Mouse (Mus musculus): ENCODE results near the gene Olfr524. TPM values are rescaled to one million over a fixed set of nuclear protein-coding genes. Genes with fewer than 3 reads are reported as not detected.

The Olfr524 gene
- polyA plus RNA-seq, 1 experiment from 2014 or later = not detected

Other genes starting within 250 kb of the Olfr524 start
- 0.34 and 0.55 TPM in 2 replicates for gene 6430531B16Rik, start 227.2 kb downstream of the Olfr524 start, polyA plus RNA-seq (2014; fragmentation: Nextera tagmentation; extraction: Ambion mirVana)
- gene Adam8, start 213.4 kb downstream of the Olfr524 start, polyA plus RNA-seq (2014; fragmentation: Nextera tagmentation; extraction: Ambion mirVana) = 0.85 and 1.6 TPM in 2 replicates
- gene Zfp511, start 169.6 kb downstream of the Olfr524 start, polyA plus RNA-seq (2014; fragmentation: Nextera tagmentation; extraction: Ambion mirVana) = 46.2 and 47.5 TPM in 2 replicates
- 40.6 and 62.9 TPM in 2 replicates for gene Tubgcp2, start 169.3 kb downstream of the Olfr524 start, polyA plus RNA-seq (2014; fragmentation: Nextera tagmentation; extraction: Ambion mirVana)
- not detected in 2 replicates for gene Msx3, start 156.9 kb downstream of the Olfr524 start, polyA plus RNA-seq (2014; fragmentation: Nextera tagmentation; extraction: Ambion mirVana)
- 0.91 TPM in 2 replicates for gene Caly, start 123.4 kb downstream of the Olfr524 start, polyA plus RNA-seq (2014; fragmentation: Nextera tagmentation; extraction: Ambion mirVana)
- gene Prap1, start 112.6 kb downstream of the Olfr524 start, polyA plus RNA-seq (2014; fragmentation: Nextera tagmentation; extraction: Ambion mirVana) = 0.38 TPM in 1 of 2 replicates, not detected in the other
- gene Fuom, start 103.5 kb downstream of the Olfr524 start, polyA plus RNA-seq (2014; fragmentation: Nextera tagmentation; extraction: Ambion mirVana) = 32.4 and 36.2 TPM in 2 replicates
- gene Paox, start 90.2 kb downstream of the Olfr524 start, polyA plus RNA-seq (2014; fragmentation: Nextera tagmentation; extraction: Ambion mirVana) = 20.7 and 24.8 TPM in 2 replicates
- 186 and 199 TPM in 2 replicates for gene Echs1, start 89.5 kb downstream of the Olfr524 start, polyA plus RNA-seq (2014; fragmentation: Nextera tagmentation; extraction: Ambion mirVana)
- gene Mtg1, start 68.4 kb downstream of the Olfr524 start, polyA plus RNA-seq (2014; fragmentation: Nextera tagmentation; extraction: Ambion mirVana) = 25.9 and 30.8 TPM in 2 replicates
- gene Sprn, start 51.1 kb downstream of the Olfr524 start, polyA plus RNA-seq (2014; fragmentation: Nextera tagmentation; extraction: Ambion mirVana) = 0.13 and 0.14 TPM in 2 replicates
- not detected in 2 replicates for gene Olfr522, start 41.2 kb downstream of the Olfr524 start, polyA plus RNA-seq (2014; fragmentation: Nextera tagmentation; extraction: Ambion mirVana)
- not detected in 2 replicates for gene Olfr523, start 32.7 kb downstream of the Olfr524 start, polyA plus RNA-seq (2014; fragmentation: Nextera tagmentation; extraction: Ambion mirVana)
- gene Cd163l1, start 12.3 kb upstream of the Olfr524 start, polyA plus RNA-seq (2014; fragmentation: Nextera tagmentation; extraction: Ambion mirVana) = not detected in 2 replicates
- not detected in 2 replicates for gene 5830411N06Rik, start 41.3 kb upstream of the Olfr524 start, polyA plus RNA-seq (2014; fragmentation: Nextera tagmentation; extraction: Ambion mirVana)
- gene Olfr525, start 114.9 kb upstream of the Olfr524 start, polyA plus RNA-seq (2014; fragmentation: Nextera tagmentation; extraction: Ambion mirVana) = not detected in 2 replicates
- not detected in 2 replicates for gene Olfr527, start 128.1 kb upstream of the Olfr524 start, polyA plus RNA-seq (2014; fragmentation: Nextera tagmentation; extraction: Ambion mirVana)
- not detected in 2 replicates for gene Olfr60, start 155.7 kb upstream of the Olfr524 start, polyA plus RNA-seq (2014; fragmentation: Nextera tagmentation; extraction: Ambion mirVana)
- gene Olfr530, start 170.4 kb upstream of the Olfr524 start, polyA plus RNA-seq (2014; fragmentation: Nextera tagmentation; extraction: Ambion mirVana) = not detected in 2 replicates
- gene Olfr531, start 197.0 kb upstream of the Olfr524 start, polyA plus RNA-seq (2014; fragmentation: Nextera tagmentation; extraction: Ambion mirVana) = not detected in 2 replicates
- not detected in 2 replicates for gene Olfr532, start 215.7 kb upstream of the Olfr524 start, polyA plus RNA-seq (2014; fragmentation: Nextera tagmentation; extraction: Ambion mirVana)